Mouse (Mus musculus) thymus, postnatal 10 days (tissue): ENCODE measurements around the gene Rps6ka1.
A peak's percentile ranks its signal among the peaks of the same experiment; 100 is the strongest.
"Not testable (repeated sequence)": the region's sequence is repeated elsewhere in the genome, so short reads cannot be mapped to it uniquely, and the experiment has no call there.

Source experiments
- DNase-seq, 2 experiments: peaks; one replicate each; pipeline ENCODE4 v3.0.0; 2021; ENCODE audit warnings: low spot score in 2 of 2

Rps6ka1 gene

DNA sequence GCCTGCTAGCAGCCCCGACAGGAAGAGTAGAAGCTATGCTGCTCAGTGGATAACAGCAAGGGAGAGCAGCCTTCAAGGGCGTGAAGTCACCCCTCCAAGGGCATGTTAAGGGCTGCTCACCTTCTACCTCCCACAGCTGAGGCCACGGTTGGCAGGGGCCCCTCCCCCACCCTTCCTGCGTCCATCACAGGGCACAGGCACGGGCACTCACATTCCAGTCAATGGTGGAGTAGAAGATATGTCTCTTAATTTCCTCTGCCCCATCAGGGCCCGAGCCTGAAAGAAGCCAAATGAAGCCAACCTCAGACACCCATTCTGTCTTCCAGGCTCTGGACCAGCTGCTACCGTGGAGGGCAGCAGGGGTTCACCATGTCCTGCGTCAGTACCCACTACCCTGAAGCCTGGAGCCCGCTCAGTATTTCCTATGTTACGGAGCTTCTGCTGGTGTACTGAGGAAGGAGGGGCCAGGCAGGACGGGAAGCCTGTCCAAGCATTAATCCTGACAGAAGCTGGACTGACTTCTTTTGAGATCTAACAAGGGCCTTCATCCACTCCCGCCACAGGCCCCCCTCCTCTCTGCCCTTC is 23.7 kb downstream of the Rps6ka1 start:
- DNase-seq: no peak

DNA sequence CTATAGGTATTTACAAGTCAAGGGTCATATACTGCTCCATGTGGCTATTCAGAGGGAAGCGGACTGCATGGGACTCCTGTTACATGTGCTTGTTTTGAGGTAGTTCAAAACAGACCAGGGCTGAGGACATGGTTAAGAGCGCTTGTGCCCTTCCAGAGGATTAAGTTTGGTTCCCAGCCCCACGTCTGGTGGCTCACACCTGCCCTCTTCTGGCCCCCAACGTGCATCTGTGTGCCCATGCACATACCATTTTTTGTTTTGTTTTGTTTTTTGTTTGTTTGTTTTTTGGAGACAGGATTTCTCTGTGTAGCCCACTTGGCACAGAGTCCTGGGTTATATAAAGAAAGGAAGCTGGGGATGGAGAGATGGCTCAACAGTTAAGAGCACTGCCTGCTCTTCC is 30.1 kb downstream of the Rps6ka1 start:
- peak in 1 of 2 experiments; percentile 24 for DNase-seq

DNA sequence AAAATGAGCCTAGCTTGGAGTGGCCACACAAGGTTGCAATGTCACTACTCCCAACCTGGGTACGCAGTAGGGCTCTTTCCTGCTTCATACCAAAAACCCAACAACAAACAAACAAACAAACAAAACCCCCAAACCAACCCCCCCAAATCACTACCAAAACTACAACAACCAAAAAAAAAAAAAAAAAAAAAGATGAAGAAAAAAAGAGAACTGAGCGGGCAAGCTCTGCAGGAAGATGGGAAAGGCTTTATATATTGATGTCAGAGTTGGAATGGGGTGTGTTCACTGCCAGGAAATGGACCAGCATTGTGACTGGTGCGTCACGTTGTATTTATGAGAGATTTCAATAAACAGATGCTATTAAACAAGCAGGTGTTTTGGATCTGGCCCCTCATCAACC is 33.0 kb downstream of the Rps6ka1 start:
- DNase-seq: no peak

DNA sequence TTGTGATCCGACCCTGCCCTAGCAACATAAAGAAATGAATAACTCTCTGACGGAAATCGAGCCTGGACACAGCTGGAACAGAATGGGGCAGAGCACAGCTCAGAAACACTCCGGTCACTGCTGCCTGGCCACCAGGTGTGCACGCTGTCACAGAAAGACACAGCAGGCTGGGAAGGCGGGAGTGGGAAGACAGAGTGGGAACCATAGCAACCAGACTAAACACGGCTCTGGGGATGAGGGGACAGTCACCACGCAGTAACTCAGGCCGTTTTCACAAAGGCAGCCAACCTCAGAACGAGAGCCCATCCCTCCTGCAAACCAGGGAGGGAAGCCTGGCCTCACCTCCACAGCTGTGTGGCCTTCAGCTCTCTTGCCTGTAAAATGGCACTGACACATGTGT is 34.0 kb downstream of the Rps6ka1 start:
- no peak for DNase-seq

DNA sequence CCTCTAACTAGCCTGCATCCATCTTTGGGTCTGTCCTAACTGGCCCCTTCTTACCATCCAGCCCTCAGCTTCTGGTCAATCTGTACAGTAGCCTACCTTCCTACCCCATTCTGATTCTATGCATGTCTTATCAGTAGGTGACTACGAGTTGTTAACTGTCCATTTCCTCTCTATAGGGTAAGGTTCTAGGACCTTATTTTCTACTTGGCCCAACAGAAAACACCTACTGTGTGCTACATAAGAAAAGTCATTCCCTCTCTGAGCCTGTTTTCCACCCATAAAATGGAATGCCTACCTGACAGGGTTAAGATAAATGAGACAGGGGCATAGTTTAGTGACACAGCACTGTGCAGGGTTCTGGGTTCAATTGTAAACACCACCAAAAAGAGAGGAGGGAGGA is 41.0 kb downstream of the Rps6ka1 start:
- DNase-seq: no peak

DNA sequence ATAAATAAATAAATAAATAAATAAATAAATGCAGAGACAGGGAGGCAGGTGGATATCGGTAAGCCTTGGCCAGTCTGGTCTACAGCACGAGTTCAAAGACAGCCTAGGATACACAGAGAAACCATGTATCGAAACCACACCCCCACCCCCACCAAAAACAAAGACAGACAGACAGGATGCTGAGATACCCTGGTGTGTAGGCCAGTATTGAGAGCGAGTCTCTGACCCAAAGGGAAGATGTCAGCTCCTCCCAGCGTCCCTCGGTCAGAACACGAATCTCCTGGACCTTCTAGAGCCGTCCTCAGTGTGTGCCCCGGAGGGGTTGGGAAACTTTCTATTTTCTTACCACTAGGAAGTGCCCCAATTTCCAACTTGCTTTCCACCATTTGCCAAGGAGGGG is 42.5 kb downstream of the Rps6ka1 start:
- no peak for DNase-seq

DNA sequence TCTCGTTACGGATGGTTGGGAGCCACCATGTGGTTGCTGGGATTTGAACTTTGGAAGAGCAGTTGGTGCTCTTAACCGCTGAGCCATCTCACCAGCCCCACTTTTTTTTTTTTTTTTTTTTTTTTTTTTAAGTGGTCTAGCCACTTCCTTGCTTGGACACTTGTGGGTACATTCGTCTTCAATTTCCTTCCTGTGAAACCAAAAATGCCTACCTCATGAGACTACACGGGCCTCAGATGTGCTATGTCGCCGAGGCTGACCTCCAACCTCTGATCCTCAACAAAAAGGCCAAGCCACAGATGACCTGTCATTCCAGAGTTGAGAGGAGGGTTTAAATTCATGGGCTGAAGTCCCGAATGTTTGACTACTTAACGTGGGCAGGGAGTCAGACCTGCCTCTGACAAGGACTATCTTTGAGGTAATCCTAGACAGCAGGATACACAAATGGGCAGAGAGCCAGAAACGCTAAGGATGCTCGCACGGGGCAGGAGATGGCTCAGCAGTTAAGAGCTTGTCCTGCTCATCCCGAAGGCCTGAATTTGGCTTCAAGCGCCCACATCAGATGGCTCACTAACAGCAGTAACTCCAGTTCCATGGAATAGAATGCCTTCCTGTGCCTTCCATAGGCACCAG is 43.3 kb downstream of the Rps6ka1 start:
- DNase-seq: no peak

DNA sequence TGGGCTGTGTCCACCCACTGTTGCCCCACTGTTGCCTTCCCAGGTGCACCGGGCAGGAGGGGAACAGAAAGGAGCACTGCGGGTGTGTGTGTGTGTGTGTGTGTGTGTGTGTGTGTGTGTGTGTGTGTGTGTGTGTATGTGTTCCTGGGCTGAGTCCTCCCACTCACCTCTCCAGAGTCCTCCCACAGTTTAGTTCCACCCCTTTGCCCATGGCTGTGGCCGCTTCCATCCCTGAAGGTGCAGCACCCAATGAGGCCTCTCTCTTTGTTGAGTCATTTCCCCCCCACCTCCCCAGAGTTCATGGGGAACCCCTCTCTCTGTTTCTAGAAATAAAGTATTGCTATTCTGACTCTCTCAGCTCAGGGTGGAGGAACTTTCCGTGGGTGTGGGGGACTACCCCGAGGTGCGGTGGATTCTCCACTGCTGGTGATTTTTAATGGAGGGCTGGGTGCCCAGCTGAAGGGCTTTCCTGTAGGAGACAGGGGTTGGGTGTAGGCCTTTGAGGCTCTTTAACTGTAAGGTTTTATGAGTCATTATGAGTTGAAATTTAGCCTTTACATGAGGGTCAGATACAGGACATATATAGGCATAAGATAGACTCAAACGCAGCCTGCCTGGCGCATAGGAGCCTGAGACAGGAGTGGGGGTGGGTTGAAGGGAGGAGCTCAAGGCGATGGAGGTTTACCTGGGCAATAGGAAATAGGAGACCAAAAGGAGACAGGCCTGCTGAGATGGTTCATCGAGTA is 44.4 kb downstream of the Rps6ka1 start:
- DNase-seq: peak; percentile 31 to 33

DNA sequence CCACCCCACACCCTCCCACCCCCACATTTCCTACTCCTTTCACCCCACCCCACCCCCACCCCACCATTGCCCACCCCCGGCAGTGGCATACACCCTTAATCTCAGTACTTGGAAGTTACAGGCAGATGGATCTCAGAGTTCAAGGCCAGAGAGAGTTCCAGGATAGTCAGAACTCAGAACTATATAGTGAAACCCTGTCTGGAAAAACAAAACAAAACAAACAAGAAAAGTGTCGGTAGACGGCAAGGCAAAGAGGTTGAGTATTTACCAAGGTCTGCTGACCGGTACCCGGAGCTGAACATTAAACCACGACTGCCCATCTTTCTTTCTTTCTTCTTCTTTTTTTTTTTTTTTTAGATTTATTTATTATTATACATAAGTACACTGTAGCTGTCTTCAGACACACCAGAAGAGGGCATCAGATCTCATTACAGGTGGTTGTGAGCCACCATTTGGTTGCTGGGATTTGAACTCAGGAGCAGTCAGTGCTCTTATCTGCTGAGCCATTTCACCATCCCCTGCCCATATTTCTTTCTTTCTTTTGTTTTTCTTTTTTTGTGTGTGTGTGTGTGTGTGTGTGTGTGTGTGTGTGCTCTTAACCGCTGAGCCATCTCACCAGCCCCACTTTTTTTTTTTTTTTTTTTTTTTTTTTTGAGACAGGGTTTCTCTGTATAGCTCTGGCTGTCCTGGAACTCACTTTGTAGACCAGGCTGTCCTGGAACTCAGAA is 45.7 kb downstream of the Rps6ka1 start:
- DNase-seq: not testable (repeated sequence)

DNA sequence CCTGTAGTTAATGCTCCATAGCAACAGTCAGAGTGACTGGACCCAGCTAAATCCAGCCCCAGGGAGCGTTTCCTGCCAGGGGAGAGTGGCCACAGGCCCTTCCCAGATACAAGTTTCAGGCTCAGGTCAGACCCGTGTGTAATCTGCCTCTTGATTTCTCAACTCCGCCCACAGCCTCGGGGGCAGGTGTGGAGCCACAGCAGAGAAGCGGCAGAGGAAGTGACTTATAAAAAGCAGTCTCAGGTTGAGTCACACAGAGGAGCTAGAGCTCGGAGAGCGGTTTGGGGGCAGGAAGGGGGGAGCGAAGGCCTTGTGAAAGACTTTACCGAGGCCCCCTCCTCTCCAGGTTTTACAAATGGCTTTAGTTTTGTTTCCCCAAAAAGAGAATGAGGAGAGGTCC is 46.6 kb downstream of the Rps6ka1 start:
- peak; percentile 82 to 83 for DNase-seq

DNA sequence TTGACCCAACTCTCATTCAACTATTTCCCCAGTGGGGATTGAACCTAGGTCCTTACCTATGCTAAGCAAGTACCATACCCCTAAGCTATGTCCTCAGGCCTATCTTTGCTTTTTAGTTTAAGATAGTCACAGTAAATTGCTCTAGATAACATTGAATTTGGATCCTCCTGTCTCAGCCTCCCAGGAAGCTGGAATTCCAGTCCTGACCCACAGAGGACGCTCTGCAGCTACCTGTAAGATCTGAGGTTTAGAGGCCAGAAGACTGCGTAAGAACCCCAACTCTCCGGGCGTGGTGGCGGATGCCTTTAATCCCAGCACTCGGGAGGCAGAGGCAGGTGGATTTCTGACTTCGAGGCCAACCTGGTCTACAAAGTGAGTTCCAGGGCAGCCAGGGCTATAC is 47.1 kb downstream of the Rps6ka1 start:
- DNase-seq: no peak

DNA sequence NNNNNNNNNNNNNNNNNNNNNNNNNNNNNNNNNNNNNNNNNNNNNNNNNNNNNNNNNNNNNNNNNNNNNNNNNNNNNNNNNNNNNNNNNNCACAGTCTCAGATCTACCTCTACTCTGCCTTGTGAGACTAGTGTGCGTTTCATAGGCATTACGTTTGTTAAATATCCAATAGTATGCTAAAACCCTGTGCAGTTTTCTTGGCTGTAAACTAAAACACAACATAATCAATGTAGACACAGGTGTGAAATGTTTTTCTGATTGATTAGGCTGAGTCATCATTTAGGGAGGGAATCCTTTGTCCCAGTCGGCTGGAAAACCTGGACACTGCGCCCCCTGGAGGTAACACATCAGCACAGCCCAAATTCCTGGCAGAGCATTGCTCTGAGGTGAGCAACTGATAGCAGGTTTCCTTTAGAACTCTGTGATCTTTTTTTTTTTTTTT is 48.2 kb downstream of the Rps6ka1 start:
- peak in 1 of 2 experiments; percentile 56 for DNase-seq

DNA sequence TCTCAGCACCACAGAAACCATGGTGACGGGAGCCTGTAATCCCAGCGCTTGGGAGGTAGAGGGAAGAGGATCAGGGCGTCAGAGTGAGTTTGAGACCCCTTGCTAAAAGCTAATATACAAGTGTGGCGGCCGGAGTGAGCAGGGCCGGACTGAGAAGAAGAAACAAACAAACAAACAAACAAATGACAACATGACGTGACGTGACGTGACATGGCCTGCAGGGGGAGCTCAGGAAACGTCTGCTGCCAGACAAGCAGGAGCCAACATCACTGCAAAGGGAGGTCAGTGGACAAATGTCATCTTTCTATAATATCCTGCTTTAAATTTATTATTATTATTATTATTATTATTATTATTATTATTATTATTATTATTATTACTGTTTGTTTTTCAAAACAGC is 51.0 kb downstream of the Rps6ka1 start:
- peak in 1 of 2 experiments; percentile 58 for DNase-seq

DNA sequence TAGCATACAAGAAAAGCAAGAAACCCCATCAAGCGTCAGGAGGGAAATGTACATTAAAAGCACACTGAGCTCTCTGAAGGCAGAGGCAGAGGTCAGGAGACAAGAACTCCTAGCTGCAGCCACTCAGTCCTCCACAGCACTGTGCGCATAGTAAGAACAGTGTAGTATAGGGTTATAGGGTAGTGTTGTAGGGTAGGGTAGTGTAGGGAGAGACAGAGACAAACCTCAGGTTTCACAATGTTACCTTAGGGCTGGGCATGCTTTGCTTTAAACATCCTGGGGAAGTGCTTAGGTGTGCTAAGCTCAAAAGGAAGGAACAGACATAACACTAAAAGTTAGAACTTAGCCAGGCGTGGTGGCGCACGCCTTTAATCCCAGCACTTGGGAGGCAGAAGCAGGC is 52.4 kb downstream of the Rps6ka1 start:
- no peak for DNase-seq

DNA sequence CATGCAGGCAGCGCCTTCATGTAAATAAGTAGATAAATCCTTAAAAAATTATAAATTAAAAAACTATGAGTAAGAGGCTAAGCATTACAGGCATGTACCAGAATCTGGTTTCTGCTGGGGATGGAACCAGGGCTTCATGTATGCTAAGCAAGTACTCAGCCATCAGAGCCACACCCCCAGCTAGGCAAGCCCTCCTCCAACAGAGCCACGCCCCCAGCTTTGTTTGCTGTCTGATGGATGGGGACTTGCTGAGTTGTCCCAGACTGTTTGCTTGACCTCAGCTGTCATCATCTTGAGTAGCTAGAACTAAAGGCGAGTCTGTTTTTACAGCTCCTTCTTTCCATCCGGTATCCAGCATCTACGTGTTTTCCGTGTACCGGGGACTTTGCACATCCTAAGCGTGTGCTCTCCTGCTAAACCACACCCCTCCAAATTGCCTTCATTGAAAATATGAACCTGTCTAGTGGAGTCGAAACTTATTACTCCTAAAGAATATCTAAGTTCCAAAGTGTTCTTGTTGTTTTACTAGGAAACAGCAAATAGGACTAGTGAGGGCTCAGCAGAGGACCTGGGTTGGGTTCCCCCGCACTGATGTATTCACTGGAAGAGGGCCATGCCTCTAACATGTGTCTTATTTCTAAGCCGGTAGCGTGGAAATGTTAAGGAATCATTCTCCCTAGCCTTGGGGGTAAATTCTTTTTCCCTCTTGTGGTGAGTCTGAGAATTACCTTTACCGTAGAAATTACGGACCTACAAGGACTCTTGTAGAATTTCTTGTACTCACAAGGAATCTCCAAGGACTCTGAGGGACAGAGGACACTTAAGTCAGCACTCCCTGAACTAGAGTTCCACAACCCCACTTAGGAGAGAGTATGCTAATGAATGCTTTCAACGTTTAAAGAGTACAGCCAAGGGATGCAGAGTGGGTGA is 54.4 kb downstream of the Rps6ka1 start:
- DNase-seq: no peak

DNA sequence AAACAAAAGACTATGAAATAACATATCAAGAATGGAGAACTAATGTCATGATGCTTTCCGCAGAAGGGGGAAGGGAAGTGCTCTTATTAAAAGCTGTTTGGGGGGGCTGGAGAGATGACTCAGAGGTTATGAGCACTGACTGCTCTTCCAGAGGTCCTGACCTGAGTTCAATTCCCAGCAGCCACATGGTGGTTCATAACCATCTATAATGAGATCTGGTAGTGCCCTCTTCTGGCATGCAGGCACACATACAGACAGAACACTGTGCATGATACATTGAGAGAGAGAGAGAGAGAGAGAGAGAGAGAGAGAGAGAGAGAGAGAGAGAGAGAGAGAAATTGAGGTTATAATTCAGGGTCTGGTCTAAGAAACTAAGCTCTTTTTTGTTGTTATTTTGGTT is 57.1 kb downstream of the Rps6ka1 start:
- DNase-seq: no peak

DNA sequence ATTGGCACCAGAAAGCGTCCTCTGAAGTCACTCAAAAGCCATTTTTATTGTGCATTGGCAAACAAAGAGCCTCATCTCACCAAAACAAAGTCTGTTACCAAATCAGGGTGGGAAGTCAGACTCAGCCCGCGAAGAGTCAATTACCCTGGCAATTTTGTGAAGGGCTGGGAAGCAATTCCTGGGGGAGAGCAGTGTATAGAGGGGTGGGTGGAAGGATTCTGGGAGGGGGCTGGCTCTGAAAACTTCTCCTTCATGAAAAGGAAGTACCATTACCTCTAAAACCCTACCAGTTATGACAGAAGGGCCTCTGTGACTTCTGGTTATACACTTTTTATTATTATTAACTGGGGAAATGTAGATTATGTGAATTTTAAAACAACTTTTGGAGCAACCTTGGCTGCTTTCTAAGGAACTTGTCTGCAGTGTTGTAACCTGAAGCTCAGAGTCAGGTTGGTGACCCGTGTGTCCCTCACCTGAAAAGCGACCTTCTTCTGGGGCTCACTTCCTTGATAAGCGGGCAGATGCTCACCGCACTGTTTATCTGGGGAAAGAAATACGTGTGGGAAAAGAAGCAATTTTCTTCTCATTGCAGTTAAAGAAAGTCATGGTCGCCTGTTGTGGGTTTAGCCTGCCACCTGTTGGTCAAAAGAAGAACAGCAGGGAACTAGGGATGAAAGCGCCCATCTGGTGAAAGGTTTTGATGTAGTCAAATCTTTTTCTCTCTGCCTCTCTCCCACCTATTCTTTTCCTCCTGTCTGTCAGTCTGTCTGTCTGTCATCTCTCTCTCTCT is 58.1 kb downstream of the Rps6ka1 start:
- DNase-seq: peak; percentile 71 to 82

DNA sequence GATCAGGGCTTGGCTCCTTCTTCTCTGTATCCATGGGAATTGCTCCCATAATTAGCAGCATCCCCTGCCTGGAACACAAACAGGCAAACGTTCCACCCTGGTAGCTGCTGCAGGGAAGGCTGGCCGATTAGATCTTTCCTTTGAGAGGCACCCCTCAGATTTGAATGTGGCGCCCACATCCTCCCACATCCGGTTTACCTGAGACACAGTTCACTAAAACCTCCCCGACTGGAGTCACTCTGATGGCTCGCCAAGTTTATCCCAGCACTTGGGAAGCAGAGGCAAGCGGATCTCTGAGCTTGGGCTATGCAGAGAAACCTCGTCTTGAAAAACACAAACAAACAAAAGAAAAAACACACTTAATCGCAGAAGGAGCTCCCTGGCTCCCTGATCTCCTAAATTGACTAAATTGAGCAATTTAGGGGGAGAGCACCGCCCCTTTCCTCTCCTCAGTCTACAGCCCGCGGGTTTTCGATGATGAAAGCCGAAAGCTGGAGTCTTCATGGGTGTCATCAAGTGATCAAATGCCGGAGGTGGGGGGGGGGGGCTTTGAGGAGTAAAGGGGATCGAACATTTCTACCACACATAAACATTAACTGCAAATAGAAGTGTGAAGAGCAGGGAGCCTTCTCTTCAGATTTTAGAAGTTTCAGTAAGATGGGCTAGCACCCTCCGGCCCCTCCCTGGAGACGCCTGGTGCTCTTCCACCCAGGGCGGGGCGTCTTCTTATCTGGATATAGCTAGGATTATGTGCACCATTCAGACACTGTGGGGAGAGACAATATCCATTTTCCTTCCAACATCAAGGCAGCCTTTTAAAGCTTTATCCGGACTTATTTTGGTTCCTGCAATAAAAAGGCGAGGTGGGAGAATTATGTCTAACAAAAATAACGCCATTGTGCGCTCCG is 59.5 kb downstream of the Rps6ka1 start:
- DNase-seq: peak; percentile 54

DNA sequence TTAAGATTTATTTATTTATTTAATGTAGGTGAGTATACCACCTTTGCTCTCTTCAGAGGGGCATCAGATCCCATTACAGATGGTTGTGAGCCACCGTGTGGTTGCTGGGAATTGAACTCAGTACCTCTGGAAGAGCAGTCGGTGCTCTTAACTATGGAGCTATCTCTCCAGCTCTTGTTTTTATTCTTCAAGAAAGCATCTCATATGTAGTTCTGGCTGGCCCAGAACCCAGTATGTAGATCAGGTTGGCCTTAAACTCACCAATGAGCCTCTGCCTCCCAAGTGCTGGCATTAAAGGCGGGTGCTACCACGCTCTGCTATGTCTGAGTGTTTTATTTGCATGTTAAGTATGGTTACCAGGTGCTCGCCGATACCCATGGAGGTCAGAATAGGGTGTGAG is 60.2 kb downstream of the Rps6ka1 start:
- no peak for DNase-seq
